Mouse (Mus musculus): ENCODE data around the gene Zpbp2.

The Zpbp2 gene

GRCm38 (mm10) chr11:98555124-98555700, 4.3 kb downstream of the Zpbp2 start:
- DNase-seq (ENCODE audit: inconsistent age in 2 of 2, low spot score in 1 of 2), result peak; percentile 17 to 74

- peak; percentile 69 to 75 for DNase-seq (ENCODE audit: inconsistent age in 2 of 2, low spot score in 1 of 2)
Measured at GRCm38 (mm10) chr11:98560942-98561341, 10.0 kb downstream of the Zpbp2 start.

- no peak for DNase-seq (ENCODE audit: inconsistent age in 2 of 2, low spot score in 1 of 2)
Measured at GRCm38 (mm10) chr11:98563025-98563424, 12.1 kb downstream of the Zpbp2 start.

DNA sequence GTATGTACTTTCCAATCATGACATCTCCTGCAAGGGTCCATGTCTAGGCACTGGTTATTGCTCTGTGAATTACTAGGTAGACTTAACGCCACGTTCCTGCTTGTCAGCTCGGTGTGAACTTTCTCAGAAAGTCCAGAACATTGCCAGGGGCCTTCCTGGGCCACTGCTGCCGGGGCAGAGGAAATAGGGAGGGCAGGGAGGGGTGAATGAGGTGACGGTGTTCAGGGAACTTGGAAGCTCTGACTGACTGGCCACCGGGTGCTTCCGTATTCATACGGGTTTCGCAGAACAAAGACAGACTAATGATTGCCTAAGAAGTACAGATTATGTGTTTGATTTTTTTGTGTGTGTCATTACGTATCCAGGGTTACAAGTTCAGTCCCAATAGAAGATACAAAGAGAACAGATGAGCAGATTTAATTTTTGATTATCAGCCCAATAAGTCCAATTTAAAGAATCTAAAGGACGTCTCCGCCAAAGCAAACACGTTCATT, 13.1 kb downstream of the Zpbp2 start:
- DNase-seq (ENCODE audit: inconsistent age in 2 of 2, low spot score in 1 of 2), result no peak

- no peak for DNase-seq (ENCODE audit: inconsistent age in 2 of 2, low spot score in 1 of 2)
Measured at GRCm38 (mm10) chr11:98568326-98568725, 17.4 kb downstream of the Zpbp2 start.

- no peak for DNase-seq (ENCODE audit: inconsistent age in 2 of 2, low spot score in 1 of 2)
Measured at GRCm38 (mm10) chr11:98569461-98569860, 18.6 kb downstream of the Zpbp2 start.

- DNase-seq (ENCODE audit: inconsistent age in 2 of 2, low spot score in 1 of 2), result peak in 1 of 2 experiments; percentile 56
Measured at GRCm38 (mm10) chr11:98577776-98578175, 26.9 kb downstream of the Zpbp2 start.

DNA sequence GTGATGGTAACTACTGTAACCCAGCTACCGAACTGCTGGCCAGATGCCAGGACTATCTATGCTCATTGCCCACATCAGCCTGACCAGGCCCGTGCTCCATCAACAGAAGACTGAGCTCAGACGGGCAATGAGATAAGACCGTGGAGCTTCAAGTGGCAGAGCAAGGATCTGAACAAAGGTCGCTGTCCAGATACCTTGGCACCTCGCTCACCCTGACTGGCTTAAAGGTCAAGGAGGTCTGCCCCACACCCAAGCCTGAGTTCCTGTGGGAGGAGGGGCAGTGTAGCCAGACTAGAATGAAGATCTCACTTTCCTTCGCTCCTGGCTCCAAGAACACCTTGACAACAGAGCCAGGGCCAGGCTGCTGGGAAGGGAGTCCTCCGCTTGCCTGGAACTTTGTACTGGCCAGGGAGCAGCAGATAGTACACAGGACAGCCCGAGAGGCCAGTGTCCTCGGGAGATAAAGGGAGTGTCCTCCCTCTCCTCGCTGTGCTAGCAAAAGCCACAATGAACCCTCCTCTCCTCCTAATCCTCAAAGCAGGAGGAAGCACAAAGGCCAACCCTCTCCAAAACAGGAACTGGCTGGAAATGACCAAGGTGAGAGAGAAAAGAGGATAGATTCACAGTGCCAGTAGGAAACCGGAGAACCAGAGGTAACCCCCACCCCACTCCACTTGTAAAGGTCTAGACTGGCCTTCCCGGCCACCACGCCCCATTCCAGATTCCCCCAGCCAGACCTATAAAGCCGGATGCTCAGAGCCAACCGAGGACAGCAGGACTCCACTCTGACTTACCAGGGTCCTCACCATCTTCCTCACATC, 29.6 kb downstream of the Zpbp2 start:
- DNase-seq (ENCODE audit: inconsistent age in 2 of 2, low spot score in 1 of 2), result peak; percentile 60 to 75

DNA sequence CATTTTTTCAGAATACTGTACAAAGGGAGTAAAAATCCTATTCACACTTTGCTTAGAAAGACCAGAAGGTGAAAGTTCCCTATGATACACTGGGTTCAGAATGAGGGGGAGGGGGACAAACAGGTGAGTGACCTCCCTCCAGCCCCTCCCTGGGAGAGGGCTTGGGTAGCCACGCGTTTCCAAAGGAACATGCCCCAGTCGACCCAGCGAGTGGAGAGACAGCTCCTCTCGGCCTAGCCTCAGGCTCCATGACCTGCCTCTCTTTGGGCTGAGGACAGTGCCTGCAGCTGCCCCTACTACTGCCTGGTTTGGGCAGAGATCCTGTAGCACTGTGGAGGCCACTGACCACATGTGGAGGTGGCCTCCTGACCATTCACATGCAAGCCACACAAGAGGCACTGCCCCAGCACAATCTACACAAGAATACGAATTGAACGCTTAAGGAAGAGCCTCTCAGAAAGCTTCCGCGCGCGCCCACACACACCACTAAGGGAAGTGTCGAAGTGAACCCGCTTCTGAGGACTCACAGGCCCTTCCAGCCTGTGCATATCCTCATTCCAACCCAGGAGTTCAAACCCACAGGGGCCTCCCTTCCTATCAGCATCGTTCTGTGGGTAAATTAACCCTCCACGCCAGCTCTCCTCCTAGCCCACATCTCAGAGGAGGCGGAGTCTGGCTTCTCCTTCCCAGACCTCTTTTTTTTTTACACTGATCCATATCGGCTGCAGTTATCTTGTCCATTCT, 30.6 kb downstream of the Zpbp2 start:
- DNase-seq (ENCODE audit: inconsistent age in 2 of 2, low spot score in 1 of 2), result peak in 1 of 2 experiments; percentile 30

DNA sequence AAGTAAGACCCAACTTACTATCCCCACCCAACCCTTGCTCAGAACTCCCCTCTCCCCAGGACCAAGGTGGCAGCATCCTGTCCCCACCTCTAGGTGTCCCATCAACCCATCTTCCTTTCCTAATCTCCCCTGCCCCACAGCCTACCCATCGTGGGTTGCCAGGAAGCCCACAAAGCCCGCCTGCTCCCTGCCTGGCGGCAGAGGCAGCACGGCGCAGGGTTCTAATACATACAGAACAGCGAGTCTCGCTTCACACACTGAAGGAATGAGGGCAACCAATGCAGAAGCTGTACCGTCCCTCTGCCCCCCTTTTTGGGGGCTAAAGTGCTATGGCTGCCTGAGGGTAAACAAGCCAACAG, 31.1 kb downstream of the Zpbp2 start:
- no peak for DNase-seq (ENCODE audit: inconsistent age in 2 of 2, low spot score in 1 of 2)

GRCm38 (mm10) chr11:98582551-98583264, 31.8 kb downstream of the Zpbp2 start:
- DNase-seq (ENCODE audit: inconsistent age in 2 of 2, low spot score in 1 of 2), result no peak

GRCm38 (mm10) chr11:98583265-98583552, 32.3 kb downstream of the Zpbp2 start:
- no peak for DNase-seq (ENCODE audit: inconsistent age in 2 of 2, low spot score in 1 of 2)

DNA sequence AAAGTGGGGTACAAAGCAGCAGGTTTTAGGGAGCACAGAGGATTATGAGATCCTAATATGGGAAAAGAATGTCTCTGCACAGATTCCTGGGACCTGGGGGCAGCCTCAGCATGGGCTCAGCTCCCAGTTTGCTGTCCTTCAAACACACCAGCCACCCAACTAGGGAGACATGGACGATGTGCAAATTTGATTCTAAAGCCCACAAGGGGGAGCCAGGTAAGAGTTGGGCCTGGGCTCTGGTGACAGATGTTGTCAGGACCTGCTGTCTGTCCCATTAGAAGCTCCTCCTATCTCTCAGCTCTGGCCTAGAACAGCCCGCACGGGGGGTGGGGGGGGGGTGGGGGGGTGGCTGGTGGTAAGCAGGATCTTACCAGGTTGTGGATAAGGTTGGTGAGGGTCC, 32.7 kb downstream of the Zpbp2 start:
- DNase-seq (ENCODE audit: inconsistent age in 2 of 2, low spot score in 1 of 2), result peak in 1 of 2 experiments; percentile 27

- DNase-seq (ENCODE audit: inconsistent age in 2 of 2, low spot score in 1 of 2), result peak in 1 of 2 experiments; percentile 28
Measured at GRCm38 (mm10) chr11:98584146-98584545, 33.2 kb downstream of the Zpbp2 start.

- no peak for DNase-seq (ENCODE audit: inconsistent age in 2 of 2, low spot score in 1 of 2)
Measured at GRCm38 (mm10) chr11:98584629-98585177, 33.8 kb downstream of the Zpbp2 start.

GRCm38 (mm10) chr11:98586087-98586891, 35.4 kb downstream of the Zpbp2 start:
- peak in 1 of 2 experiments; percentile 79 for DNase-seq (ENCODE audit: inconsistent age in 2 of 2, low spot score in 1 of 2)

DNA sequence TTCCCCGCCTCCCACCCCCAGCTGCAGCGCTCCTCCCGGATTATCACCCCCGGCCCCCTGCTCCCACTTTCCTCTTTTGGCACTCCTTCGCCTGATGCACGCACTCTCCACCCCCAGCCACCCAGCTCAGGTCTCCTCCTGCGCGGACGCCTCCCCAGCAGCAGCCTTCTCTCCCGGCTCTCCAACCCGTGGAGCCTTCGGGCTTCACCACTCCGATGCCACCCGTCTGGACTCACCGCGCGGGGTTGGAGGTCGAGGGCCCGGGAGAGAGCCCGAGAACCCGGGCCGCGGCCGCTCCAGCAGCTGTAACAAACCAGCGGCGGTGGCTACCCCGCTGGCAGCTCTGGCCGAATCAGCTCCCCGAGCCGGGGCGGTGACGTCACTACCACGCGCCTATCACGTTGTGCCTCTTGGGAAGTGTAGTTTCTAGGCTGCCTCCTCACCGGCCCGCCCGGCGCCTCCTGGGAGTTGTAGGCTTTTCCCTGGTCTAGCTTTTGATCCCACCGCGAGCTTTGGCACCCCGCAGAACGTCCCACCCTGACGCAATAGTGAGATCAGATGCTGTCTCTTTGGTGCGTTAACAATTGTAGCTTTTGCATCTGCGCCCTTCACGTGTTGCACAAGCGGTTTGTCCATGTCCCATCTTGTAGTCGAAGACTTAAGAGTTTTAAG, 36.1 kb downstream of the Zpbp2 start, which contains the start of gene Ormdl3:
TSS of gene Ormdl3 (minus strand) at position 477 of the 672 bp plus-strand sequence.
- peak; percentile 98 to 99 for DNase-seq (ENCODE audit: inconsistent age in 2 of 2, low spot score in 1 of 2)

DNA sequence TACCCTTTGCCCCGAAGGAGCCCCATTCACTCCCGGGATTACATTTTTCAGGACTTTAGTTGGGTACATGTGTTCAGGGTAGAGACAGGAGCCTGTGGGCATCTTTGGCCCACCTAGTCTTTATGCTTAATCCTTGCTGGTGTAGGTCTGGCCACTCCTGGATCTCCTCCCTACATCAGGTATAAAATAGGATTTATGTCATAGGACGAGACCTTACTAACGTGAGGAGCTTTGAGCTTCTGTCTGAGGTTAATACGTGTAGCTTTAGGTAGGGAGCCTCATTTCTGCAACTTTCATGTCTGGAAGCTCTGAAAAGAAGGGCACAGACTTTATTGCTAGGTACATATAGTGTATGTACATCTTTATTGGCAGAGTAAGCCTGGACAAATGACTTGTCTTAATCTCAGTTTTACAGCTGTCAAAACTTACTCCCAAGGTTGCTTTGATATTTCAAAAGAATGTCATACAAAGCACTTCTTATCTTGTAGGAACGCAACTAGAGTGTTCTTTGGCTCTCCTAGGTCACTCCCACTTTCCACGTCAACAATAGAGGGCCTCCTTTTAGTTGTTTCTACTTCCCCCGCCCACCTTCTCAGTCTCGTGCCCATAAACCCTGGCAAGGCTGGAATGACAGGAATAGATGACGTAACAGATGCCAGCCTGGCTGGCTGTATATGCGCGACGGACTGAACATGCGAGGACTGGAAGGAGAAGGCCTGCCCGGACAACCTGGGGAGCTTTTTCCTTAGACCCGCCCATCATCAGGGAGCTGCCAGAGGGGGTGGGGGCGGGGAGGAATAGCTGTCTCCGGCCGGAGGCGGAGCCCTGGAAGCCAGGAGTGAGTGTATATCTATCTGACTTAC, 37.0 kb downstream of the Zpbp2 start:
- peak; percentile 88 to 97 for DNase-seq (ENCODE audit: inconsistent age in 2 of 2, low spot score in 1 of 2)

Data from adrenal gland, adult (tissue).